Mouse (Mus musculus) hindbrain, embryonic 12.5 days (tissue): ENCODE measurements around the gene Acyp2. TPM values are rescaled to one million over a fixed set of nuclear protein-coding genes. Genes with fewer than 3 reads are reported as not detected.
A peak's percentile ranks its signal among the peaks of the same experiment; 100 is the strongest.

Experiments
- ATAC-seq: fragments of 200-750 bp; cut with Nextera tagmentation; 2 replicates; pipeline ENCODE4 v1.8.0; 2017; ENCODE audit warnings: moderate TSS enrichment; ENCODE audit not compliant: low FRiP score
- H3K27ac ChIP-seq: fragments of 300-500 bp; sonication (generic); 2 replicates; pipeline ENCODE4 v1.5.1; 2016; ENCODE audit warnings: mild to moderate bottlenecking
- H3K27me3 ChIP-seq: fragments of 300-500 bp; sonication (generic); 2 replicates; pipeline ENCODE4 v1.6.1; 2016; ENCODE audit warnings: mild to moderate bottlenecking
- H3K36me3 ChIP-seq: fragments of 300-500 bp; sonication (generic); 2 replicates; pipeline ENCODE4 v1.6.1; 2016; ENCODE audit warnings: mild to moderate bottlenecking
- H3K4me1 ChIP-seq: fragments of 300-500 bp; sonication (generic); 2 replicates; pipeline ENCODE4 v1.6.1; 2016
- H3K4me2 ChIP-seq: fragments of 300-500 bp; sonication (generic); replicated peaks from 2 replicates; pipeline ENCODE4 v1.6.1; 2016; ENCODE audit warnings: mild to moderate bottlenecking
- H3K4me3 ChIP-seq: fragments of 300-500 bp; sonication (generic); 2 replicates; pipeline ENCODE4 v1.5.1; 2016; ENCODE audit warnings: mild to moderate bottlenecking
- H3K9ac ChIP-seq: fragments of 300-500 bp; sonication (generic); 2 replicates; pipeline ENCODE4 v1.6.1; 2016; ENCODE audit warnings: mild to moderate bottlenecking, moderate library complexity
- H3K9me3 ChIP-seq: fragments of 300-500 bp; sonication (generic); replicated peaks from 2 replicates; pipeline ENCODE4 v1.6.1; 2016; ENCODE audit warnings: mild to moderate bottlenecking
- WGBS: fragments of 180-500 bp; shearing (Covaris S2); methylation state at CpG from one replicate; pipeline ENCODE4 v1.1.7; 2016; 5-methylcytosine and 5-hydroxymethylcytosine counted together
- polyA plus RNA-seq: library from polyadenylated mRNA; unstranded; fragments of >200 nt; fragmentation: Nextera tagmentation; extraction: Ambion mirVana; gene quantifications from 2 replicates; pipeline ENCODE4 v1.2.1, GENCODE M21; 2016

Acyp2 gene
- polyA plus RNA-seq: 14.4 and 15.4 TPM in 2 replicates

DNA sequence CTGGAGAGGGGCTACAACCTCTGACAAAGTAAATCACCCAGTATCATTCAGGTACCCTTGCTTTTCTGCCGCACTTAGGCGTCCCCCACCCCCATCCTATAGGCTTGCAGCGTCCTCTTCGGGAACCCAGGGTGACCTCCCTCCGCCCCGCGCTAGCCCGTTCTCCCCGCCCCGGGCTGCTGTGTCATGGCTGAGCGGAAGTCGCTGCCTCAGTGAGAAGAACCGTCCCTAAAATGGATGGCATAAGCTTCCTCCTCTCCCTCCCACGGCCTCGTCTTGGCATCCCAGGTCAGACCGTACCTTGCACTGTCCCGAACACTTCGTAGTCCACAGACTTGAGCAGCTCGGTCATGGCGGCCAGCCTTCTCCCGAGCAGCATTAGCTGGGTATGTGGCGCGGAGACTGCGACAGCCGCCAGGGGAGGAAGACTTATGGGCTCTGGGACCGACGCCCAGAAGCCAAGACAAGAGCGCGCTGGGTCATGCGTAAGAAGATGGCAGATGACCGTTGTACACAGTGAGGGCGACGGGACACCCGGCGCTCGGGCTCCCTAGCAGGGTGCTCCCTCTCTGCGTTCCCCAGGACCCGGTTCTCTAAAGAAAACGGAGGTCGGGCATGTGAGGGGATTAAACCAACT lies at the start of gene Acyp2:
Gene Acyp2, minus strand, starts transcription at position 587 of the 637 bp plus-strand sequence.
- peak within 1 kb of the TSS; percentile 62 for H3K4me3 ChIP-seq
- ATAC-seq: peak; percentile 98
- peak within 1 kb of the TSS; percentile 83 for H3K9ac ChIP-seq
- H3K9me3 ChIP-seq: no peaks in the 10 kb centered on the region
- no peaks in the 10 kb centered on the region for H3K27me3 ChIP-seq
- H3K36me3 ChIP-seq: no peaks in the 10 kb centered on the region
- no peaks in the 10 kb centered on the region for H3K4me1 ChIP-seq
- WGBS: under 1% methylated on average over 40 of the region's 40 CpGs
- peak within 1 kb of the TSS; percentile 66 for H3K4me2 ChIP-seq
- peak within 1 kb of the TSS; percentile 88 for H3K27ac ChIP-seq

DNA sequence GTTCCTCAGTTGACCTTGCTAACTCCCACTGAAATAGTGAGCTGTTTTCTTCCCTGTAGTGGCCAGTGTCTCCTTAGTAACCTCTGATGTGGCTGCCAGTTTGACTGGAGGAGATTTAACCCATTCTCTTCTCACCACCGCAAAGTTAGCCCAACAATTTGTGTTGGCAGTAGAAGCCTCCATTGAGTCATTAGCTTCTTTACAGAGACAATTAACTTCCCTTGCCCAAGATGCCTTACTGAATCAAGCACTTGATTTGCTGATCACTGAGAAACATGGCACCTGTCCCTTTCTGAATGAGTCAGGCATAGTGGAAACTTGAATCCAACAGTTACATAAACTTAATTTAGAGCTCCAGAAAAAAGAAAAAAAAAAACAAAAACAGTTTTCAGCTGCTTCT lies 40.0 kb upstream of the Acyp2 start:
- H3K9ac ChIP-seq: no peak overlapping the region
- 77% methylated on average over 1 of the region's 1 CpGs for WGBS
- H3K27me3 ChIP-seq: no peaks in the 10 kb centered on the region
- no peak overlapping the region for H3K27ac ChIP-seq
- ATAC-seq: no peak
- H3K4me2 ChIP-seq: no peak overlapping the region
- H3K4me3 ChIP-seq: no peak overlapping the region
- H3K36me3 ChIP-seq: no peaks in the 10 kb centered on the region
- no peaks in the 10 kb centered on the region for H3K4me1 ChIP-seq
- H3K9me3 ChIP-seq: no peaks in the 10 kb centered on the region

DNA sequence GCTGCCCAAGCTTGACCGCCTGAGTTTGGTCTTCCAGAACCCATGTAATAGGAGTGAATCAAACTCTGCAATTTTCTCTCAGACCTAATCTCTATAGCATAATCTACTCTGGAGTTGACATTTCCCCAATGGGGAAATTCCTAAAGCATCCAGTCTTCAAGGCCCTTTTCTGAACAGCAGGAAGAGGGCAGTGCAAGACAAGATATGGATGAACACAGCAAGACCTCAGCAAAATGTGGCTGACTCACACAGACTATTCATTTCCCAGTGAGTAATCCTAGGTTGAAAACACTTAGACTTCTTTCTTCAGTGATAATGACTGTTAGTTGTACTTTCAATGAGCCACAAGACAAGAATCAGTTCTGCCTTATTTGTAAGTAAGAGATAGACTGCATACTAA lies 26.7 kb upstream of the Acyp2 start:
- no peak for ATAC-seq
- no peak overlapping the region for H3K4me3 ChIP-seq

DNA sequence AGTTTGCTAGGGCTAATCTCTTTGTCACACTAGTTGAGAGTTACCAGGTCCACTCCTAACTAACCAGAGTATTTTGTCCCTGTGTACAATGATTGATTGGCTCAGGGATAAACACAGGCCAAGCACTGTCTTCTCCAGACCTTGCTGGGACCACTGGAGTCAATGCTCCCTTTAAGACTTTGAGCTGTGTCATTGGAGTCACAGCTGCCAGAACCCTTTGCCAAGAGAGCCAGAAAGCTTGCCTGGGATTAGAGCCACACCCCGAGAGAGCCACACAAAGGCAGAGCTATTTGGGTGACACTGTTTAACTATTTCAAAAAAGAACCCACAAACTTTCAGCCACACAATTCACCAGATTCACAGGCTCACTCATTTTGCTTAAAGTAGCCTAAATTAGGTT lies 23.3 kb upstream of the Acyp2 start:
- WGBS: 56% methylated on average over 1 of the region's 1 CpGs
- Histone ChIP-seq H3K9me3 (no peaks in the 10 kb centered on the region), H3K36me3 (no peaks in the 10 kb centered on the region), H3K9ac (no peak overlapping the region), H3K4me1 (no peaks in the 10 kb centered on the region), H3K4me3 (no peak overlapping the region), H3K27me3 (no peaks in the 10 kb centered on the region), H3K27ac (no peak overlapping the region), H3K4me2 (no peak overlapping the region)
- ATAC-seq: no peak

More for the DNA sequence above, 26.7 kb upstream of the Acyp2 start:
- no peaks in the 10 kb centered on the region for H3K4me1 ChIP-seq
- H3K9ac ChIP-seq: no peak overlapping the region
- no peak overlapping the region for H3K27ac ChIP-seq
- whole genome bisulfite sequencing: 77% methylated on average over 1 of the region's 1 CpGs
- no peaks in the 10 kb centered on the region for H3K9me3 ChIP-seq
- H3K27me3 ChIP-seq: no peaks in the 10 kb centered on the region
- H3K4me2 ChIP-seq: no peak overlapping the region
- no peaks in the 10 kb centered on the region for H3K36me3 ChIP-seq

DNA sequence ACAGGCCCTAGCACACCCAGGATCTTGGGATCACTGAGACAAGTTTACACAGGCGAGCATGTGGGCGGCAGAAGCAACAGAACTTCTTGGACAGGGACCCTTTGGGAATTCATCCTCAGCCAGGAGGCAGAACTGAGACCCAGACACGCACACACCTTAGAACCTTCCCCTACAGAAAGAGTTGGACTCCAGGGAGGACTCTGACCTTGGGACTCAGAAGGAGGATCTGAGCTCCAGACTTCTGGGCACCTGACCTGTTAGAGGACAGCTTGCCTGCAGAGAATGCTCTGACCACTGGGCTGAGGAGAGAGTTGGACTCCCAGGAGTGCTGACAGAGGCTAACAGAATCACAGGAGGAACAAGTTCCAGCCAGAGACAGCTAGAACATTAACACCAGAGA lies 13.6 kb upstream of the Acyp2 start:
- no peaks in the 10 kb centered on the region for H3K4me1 ChIP-seq
- no peaks in the 10 kb centered on the region for H3K9me3 ChIP-seq
- no peak overlapping the region for H3K4me3 ChIP-seq
- H3K27me3 ChIP-seq: no peaks in the 10 kb centered on the region
- no peak overlapping the region for H3K9ac ChIP-seq
- no peak overlapping the region for H3K27ac ChIP-seq
- no peak overlapping the region for H3K4me2 ChIP-seq
- no peak for ATAC-seq
- WGBS: 90% methylated on average over 3 of the region's 3 CpGs
- H3K36me3 ChIP-seq: no peaks in the 10 kb centered on the region

DNA sequence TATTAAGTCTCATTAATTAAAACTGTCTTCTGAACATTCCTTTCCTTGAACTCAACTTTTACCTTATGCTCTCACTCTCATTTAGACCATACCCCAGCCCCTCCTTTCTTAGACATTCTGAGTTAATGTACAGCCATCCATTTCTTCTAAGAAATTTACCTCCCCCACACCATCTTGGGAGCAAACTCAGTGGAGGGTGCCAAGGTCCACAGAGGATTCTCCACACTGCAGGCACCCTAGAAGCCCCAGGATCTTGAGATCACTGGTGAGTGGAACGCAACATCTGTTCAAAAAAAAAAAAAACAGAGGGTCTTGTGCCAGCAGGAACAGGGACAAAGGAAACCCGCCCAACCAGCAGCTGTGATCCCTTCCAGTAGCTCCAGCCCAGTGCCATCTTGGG lies 13.2 kb upstream of the Acyp2 start:
- H3K27ac ChIP-seq: no peak overlapping the region
- H3K27me3 ChIP-seq: no peaks in the 10 kb centered on the region
- H3K4me3 ChIP-seq: no peak overlapping the region
- no peak overlapping the region for H3K4me2 ChIP-seq
- no peaks in the 10 kb centered on the region for H3K9me3 ChIP-seq
- no peaks in the 10 kb centered on the region for H3K4me1 ChIP-seq
- no peaks in the 10 kb centered on the region for H3K36me3 ChIP-seq
- no peak overlapping the region for H3K9ac ChIP-seq
- 73% methylated on average over 2 of the region's 2 CpGs for WGBS
- ATAC-seq: no peak

DNA sequence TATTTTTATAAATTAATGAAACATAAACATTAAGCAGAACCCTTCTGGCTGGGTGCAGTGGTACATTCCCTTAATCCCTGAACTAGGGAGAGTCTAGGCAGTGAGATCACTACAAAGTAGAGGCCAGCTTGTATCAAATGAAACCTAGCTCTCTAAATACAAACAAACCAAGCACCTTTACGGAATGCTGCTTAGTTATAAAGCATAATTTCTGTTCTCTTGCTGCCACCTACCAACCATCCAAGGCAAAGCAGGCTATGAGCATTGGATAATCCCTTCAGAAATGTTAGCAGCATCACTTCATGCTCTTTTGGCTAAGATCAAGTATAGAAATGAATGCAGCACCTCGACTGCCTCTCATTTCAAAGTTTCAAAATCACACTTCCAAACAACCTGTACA lies 7.7 kb upstream of the Acyp2 start:
- H3K36me3 ChIP-seq: no peaks in the 10 kb centered on the region
- H3K9ac ChIP-seq: no peak overlapping the region
- no peaks in the 10 kb centered on the region for H3K4me1 ChIP-seq
- 28% methylated on average over 2 of the region's 2 CpGs for WGBS
- no peaks in the 10 kb centered on the region for H3K27me3 ChIP-seq
- no peak overlapping the region for H3K4me2 ChIP-seq
- no peaks in the 10 kb centered on the region for H3K9me3 ChIP-seq
- peak; percentile 61; the same call in 1 of the 2 replicates for ATAC-seq
- no peak overlapping the region for H3K27ac ChIP-seq
- no peak overlapping the region for H3K4me3 ChIP-seq

DNA sequence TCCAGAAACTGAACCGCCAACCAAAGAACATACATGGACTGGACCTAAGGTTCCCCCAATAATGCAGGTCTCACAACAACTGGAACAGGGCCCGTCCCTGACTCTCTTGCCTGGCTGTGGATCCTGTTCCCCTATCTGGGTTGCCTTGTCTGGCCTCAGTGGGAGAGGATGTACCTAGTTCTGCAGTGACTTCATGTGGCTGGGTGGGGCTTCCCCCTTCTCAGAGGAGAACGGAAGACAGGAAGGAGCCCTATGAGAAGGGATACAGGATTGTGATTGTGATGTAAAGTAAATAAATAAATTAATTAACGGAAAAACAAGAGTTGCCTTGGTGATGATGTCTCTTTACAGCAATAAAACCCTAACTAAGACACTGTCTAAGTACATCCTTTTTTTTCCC lies 6.7 kb upstream of the Acyp2 start:
- 85% methylated on average over 4 of the region's 4 CpGs for WGBS

DNA sequence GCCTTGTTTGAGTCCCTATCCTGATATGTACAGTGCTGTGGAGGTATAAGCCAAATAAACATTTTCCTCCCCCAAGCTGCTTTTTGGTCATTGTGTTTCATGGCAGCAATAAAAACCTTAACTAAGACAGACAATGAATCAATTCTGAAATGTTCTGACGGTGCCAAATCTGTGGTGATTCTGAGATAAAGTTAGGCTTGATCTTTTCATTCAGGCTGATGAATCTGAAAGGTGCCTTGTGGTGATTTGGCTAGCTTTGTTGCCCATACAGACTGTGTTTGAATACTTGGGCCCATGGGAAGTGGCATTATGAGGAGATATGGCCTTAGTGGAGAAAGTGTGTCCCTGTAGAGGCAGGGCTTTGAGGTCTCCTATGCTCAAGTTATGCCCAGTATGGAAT lies 1.0 kb upstream of the Acyp2 start:
- Histone ChIP-seq H3K27ac (no peak overlapping the region), H3K4me2 (no peak overlapping the region), H3K4me3 (no peak overlapping the region), H3K27me3 (no peaks in the 10 kb centered on the region), H3K9ac (no peak overlapping the region), H3K4me1 (no peaks in the 10 kb centered on the region), H3K9me3 (no peaks in the 10 kb centered on the region), H3K36me3 (no peaks in the 10 kb centered on the region)
- no peak for ATAC-seq
- WGBS: 84% methylated on average over 1 of the region's 1 CpGs

More for the DNA sequence above, 6.7 kb upstream of the Acyp2 start:
- no peak overlapping the region for H3K4me2 ChIP-seq
- no peaks in the 10 kb centered on the region for H3K27me3 ChIP-seq
- H3K4me3 ChIP-seq: no peak overlapping the region
- no peaks in the 10 kb centered on the region for H3K36me3 ChIP-seq
- no peak overlapping the region for H3K9ac ChIP-seq
- no peak for ATAC-seq
- H3K9me3 ChIP-seq: no peaks in the 10 kb centered on the region
- H3K4me1 ChIP-seq: no peaks in the 10 kb centered on the region
- H3K27ac ChIP-seq: no peak overlapping the region

DNA sequence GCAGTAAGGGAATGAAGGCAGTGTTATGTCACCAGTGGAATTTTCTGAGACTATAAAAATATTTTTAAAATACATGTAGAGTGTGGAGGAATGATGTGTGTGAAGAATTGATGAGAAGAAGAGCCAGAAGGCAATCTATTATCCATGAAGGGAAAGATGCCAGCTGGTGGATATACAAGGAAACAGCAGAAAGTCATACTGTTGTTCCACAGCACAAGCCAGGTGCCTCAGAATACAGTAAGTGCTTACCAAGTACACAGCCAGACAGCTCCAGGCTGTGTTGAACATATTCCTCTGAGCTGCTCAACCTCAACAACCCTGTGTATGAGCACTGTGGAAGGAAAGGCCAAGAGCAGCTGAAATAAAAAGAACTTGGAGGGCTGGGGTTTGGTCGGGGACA lies 13.7 kb downstream of the Acyp2 start:
- no peak overlapping the region for H3K4me2 ChIP-seq
- no peak for ATAC-seq
- H3K4me3 ChIP-seq: no peak overlapping the region
- H3K27ac ChIP-seq: no peak overlapping the region
- 86% methylated on average over 1 of the region's 1 CpGs for WGBS
- no peaks in the 10 kb centered on the region for H3K36me3 ChIP-seq
- H3K9me3 ChIP-seq: no peaks in the 10 kb centered on the region
- H3K9ac ChIP-seq: no peak overlapping the region
- no peaks in the 10 kb centered on the region for H3K27me3 ChIP-seq
- no peaks in the 10 kb centered on the region for H3K4me1 ChIP-seq

DNA sequence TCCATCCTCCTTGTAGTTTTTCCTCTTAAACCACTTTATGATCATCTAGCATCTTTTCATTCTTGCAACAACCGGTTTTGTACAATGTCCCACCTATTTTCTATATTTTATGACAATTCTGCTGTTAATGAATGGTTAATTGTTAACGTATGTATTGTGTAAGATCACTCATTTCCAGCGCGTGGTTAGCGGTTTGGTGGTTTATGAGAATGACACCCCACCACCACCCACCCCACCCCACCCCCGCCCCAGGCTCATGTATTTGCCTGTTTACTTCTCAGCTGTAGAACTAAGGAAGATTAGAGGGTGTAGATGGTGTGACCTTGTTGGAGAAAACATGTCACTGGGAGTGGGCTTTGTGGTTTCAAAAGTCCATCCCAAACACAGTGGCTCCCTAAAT lies 18.9 kb downstream of the Acyp2 start:
- no peak overlapping the region for H3K4me2 ChIP-seq
- no peaks in the 10 kb centered on the region for H3K9me3 ChIP-seq
- no peak for ATAC-seq
- H3K36me3 ChIP-seq: no peaks in the 10 kb centered on the region
- no peak overlapping the region for H3K9ac ChIP-seq
- no peak overlapping the region for H3K27ac ChIP-seq
- no peak overlapping the region for H3K4me3 ChIP-seq
- H3K4me1 ChIP-seq: no peaks in the 10 kb centered on the region
- no peaks in the 10 kb centered on the region for H3K27me3 ChIP-seq
- 90% methylated on average over 6 of the region's 6 CpGs for WGBS

DNA sequence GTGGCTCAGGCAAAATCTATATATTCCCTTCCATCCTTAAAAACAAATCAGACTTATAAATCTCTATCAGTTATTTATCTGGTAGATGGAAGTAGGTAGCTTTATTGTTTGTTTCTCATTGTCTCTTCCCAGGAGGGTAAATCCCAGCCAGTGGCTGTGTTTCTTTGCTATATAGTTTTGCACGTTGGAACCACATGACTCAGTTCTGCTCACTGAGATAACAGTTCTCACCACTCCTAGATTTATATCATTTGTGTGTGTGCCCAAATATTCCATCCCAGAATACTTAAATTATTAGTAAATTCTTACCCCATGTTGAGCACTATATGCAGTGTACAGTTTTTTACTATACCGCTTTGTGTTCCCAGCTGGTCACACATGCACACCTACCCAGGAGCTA lies 26.2 kb downstream of the Acyp2 start:
- H3K4me3 ChIP-seq: no peak overlapping the region
- no peaks in the 10 kb centered on the region for H3K36me3 ChIP-seq
- H3K4me1 ChIP-seq: no peaks in the 10 kb centered on the region
- no peak overlapping the region for H3K4me2 ChIP-seq
- no peaks in the 10 kb centered on the region for H3K27me3 ChIP-seq
- no peak overlapping the region for H3K27ac ChIP-seq
- no peak overlapping the region for H3K9ac ChIP-seq
- no peak for ATAC-seq
- H3K9me3 ChIP-seq: no peaks in the 10 kb centered on the region
- 87% methylated on average over 2 of the region's 2 CpGs for WGBS
